Mouse (Mus musculus) gastrocnemius, postnatal 4 days (tissue): ENCODE results near the gene Slc44a3. TPM values are rescaled to one million over a fixed set of nuclear protein-coding genes. Genes with fewer than 3 reads are reported as not detected.

Experiments used
- DNase-seq, 2 experiments: peaks; one replicate each; pipeline ENCODE4 v3.0.0; 2021 to 2022; ENCODE audit warnings: low spot score in 2 of 2, mixed read lengths in 2 of 2
- total RNA-seq, 2 experiments: library from RNA; stranded (reverse); gene quantifications; 2 replicates each; pipeline ENCODE4 v1.2.3; 2021

The Slc44a3 gene
- total RNA-seq, 2 experiments from 2014 or later: 0.76 to 0.88 TPM

DNA sequence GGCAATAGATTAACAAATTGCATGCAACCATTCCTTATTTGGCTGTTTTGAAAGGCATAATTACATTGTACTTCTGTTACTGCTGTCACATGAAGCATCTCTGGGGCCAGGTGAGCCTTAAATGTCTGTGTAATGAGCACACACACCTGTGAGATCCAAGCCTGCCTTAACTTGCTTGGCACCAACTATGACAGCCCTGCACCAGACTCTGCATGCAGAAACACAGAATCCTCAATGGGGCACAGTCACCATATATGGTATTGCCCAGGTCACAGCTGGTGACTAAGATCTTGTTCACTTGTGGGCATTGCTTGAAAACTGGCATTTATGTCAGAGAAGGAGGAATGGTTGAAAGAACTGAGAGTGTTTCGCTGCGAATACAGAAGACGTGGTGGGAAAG lies 69.4 kb downstream of the Slc44a3 start:
- DNase-seq: no peak

- DNase-seq: no peak
Observed at GRCm38 (mm10) chr3:121461477-121461876, 70.7 kb downstream of the Slc44a3 start.

GRCm38 (mm10) chr3:121460473-121461193 lies 71.6 kb downstream of the Slc44a3 start:
- DNase-seq: no peak

DNA sequence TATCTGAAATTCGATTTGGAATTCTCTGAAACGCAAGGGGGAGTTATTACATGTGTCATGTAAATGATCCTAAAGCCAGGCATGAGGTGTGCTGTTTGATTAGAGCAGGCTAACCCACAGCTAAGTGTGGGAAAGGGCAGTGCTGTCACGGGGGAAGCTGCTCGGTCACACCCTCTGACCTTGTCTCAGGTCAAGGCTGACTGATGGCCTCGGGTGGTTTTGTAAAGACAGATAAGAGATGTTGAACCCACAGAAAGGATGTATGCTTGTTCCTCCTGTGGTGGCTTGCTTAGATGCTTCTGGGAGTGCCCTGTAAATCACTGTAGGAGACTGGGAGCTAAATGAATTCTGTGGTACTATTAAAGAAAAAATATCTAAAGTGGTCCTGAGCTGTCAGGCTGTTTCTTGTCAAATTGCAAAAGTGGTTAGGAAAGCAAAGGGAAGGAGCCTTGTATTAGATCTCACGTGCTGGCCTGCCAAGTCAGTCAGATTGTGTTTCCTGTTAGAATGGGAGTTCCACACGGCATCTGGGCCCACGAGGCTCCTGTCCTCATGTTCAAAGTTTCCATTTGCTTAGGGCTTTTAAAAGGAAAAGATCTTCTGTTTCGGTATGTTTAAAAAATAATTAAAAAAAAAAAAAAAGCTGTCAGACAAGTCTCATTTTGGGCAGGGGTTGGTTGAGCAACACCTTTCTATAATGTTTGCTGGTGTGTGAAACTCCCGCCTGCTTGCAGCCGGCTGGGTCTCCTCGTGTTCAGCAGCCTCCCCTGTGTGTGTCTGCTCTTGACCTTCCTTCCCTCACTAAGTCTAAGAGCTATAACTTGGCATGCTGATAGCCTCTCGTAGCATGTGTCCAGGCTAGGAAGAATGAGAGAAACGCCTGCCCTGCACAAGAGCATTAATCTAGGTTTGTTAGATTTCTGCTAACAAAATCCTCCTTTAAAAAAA lies 73.4 kb downstream of the Slc44a3 start:
- no peak for DNase-seq

DNA sequence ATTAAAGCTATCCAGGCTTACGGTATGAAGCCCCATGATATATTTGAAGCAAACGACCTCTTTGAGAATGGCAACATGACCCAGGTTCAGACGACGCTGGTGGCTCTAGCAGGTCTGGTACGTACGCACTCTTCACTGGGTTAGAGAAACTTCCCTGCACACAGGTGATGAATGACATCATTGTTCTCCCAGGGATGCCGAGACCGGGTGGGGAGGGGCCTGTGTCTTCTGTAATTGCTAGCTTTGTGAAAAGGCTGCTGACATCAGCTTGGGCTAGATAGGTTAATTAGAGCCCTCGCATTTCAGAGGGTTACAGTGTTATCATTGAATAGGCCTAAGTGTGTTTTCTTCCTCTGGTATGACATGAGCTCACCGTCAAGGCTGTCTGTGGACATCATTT lies 80.8 kb downstream of the Slc44a3 start:
- no peak for DNase-seq

DNA sequence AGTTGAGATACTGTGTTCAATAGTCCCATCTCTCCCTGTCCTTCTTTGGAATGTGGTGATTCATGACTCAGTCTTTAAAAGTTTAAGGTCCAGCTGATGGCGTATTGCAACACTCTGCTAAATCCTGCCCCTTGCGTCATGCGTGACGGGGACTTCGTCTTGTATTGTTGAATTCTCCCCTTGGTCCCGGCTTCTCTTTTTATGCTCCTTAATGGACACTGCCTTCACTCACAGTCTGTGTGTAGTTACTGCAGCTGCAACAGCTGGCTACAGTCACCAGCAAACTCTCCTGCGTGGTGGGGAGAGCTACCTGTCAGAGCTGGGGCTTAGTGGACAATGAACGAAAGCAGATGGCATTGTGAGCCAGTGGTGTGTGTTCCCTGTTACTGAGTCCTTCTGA lies 82.7 kb downstream of the Slc44a3 start:
- DNase-seq: no peak

DNA sequence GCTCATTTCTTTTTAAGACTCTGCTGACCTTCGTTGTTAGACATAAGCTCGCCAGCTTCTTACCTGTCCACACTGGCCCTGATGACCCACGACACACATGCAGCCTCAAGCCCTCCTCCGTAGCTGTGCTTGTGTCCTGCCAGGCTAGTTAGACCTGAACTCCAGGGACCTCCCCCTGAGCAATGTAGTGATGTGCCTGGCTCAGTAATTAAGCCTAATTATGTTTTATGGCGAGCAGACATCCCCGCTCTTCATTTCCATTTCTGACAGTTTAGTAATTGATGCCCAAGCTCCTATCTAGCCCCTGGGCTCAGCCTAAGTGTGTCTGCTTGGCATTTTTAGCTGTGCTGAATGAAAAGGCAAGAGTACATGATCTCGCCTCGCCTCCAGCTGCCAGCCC lies 83.6 kb downstream of the Slc44a3 start:
- no peak for DNase-seq

DNA sequence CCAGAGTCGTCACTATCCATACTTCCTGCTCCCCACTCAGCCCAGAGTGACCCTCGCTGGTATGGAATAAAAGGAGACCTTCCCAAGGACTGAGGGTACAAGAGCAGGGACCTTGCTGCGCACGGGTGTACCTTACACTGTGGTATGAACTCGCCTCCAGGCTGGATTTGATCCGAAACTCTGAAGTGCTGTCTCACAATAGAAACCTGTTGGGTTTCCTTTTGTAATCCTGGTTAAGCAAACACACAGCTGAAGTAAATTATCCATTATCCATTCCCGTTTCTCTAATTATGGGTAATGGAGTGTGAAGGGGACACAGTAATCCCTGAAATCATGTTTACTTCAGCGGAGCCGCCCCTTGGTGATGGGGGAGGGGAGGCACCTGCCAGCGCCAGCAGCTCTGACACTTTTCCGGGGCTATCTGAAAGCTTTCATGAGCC lies 84.2 kb downstream of the Slc44a3 start:
- DNase-seq: no peak

DNA sequence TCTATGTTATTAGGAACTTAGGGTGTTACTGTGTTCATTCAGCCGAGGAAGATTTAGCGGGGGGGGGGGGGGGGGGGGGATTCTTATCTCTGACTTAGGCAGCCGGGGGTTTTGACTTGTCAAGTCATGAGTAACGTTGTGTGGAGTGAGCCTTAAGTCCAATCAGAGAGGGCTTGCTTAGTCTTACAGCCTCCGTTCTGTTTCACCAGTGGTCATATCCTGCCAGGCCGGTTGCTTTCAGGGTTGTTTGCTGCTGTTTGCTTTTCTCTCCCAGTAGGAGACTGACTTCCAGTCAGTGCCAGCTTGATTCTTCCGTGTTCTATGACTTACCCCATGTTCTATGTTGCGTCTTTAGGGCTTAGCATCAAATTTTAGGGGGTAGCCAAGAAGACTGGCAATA lies 85.8 kb downstream of the Slc44a3 start:
- no peak for DNase-seq

DNA sequence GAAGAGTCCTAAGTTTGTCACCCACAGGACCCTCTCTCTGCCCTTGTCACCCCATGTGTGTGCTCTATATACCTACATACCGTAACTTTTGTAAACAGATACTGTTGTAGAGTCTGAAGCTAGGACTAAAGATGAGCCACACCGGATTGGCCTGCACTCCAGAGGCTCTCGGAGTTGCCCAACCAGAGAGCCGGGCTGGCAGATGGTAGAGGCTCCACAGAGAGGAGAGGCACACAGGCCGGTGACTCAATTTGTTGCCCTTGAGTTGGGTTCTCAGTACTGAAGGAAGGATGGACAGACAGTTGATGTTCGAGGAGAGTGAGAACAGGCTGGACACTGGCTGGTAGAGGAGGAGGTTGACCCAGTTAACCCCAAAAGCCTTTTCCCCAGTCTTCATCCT lies 87.8 kb downstream of the Slc44a3 start:
- no peak for DNase-seq

- no peak for DNase-seq
Observed at GRCm38 (mm10) chr3:121443861-121444271, 88.3 kb downstream of the Slc44a3 start.

GRCm38 (mm10) chr3:121442288-121442687 lies 89.9 kb downstream of the Slc44a3 start:
- DNase-seq: no peak

DNA sequence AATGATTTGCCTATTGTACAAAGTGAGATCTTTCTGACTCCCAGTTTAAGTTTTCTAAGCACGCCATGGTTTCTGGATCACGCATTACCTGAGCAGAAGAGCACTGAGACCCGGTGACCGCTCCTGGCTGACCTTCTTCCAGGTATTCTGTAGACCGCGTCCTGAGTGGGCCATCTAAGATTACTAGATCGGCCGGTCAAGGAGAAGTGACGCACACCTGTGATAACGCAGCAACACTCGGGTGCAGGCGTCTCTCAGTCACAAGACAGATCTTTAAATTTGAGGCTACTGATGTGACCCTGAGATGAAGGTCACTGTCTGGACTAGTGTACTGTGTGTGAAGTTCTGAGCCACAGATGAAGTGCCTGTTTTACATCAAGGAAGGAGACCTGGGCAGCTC lies 90.7 kb downstream of the Slc44a3 start:
- DNase-seq: no peak

DNA sequence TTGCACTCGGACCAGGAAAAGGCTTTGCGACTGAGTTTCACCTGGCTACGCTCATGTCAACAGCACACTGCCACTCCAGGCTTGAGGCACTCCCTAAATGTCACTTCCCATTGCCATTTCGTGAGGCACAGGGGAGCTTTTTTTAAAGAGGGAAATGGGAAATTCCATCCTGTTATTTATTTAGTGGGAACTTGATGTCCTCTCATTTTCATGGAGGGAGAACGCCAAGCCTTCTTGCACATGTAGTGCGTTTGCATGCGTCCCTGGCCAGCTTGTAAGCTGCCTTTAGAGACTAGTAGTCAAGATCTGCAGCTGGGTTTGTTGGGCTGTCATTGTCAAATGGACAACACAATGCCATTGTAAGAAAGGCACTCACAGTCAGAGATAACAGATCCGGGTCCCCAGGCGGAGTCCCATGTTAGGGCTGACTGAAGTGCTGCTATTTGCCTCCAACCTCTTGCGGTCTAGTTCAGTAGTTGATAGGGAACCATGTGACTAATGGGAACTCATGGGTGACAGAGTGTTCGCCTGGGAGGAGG lies 92.5 kb downstream of the Slc44a3 start:
- no peak for DNase-seq

GRCm38 (mm10) chr3:121437996-121438395 lies 94.2 kb downstream of the Slc44a3 start:
- no peak for DNase-seq

DNA sequence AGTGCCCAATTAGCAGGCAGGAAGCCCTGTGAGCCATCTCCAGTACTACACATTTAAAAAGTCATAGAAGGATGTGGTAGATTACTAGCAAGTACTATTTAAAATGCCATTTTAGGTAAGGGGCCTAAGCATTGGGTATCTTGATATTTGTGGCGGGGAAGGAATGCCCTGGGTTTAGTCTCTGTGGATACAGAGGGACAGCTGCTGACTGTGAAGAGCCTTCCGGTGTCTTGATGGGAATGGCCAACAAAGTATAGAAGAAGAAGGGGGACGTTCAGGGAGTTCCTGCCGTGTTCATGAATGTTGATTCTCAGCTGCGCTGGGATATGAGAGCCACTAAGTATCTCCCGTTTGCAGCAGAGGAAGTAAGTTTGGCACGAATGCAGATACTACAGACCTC lies 95.1 kb downstream of the Slc44a3 start:
- no peak for DNase-seq

GRCm38 (mm10) chr3:121435296-121435695 lies 96.9 kb downstream of the Slc44a3 start:
- DNase-seq: no peak

- DNase-seq: peak in 1 of 2 experiments; percentile 46
Observed at GRCm38 (mm10) chr3:121433968-121434533, 98.2 kb downstream of the Slc44a3 start.

GRCm38 (mm10) chr3:121433359-121433758 lies 98.8 kb downstream of the Slc44a3 start:
- no peak for DNase-seq

- no peak for DNase-seq
Observed at GRCm38 (mm10) chr3:121430289-121430936, 101.8 kb downstream of the Slc44a3 start.

GRCm38 (mm10) chr3:121429469-121429868 lies 102.7 kb downstream of the Slc44a3 start:
- no peak for DNase-seq
